In genomic region chr7:132670863-132671165, GRCm38 (mm10) we compare ENCODE assay signal across 9 mouse cellular contexts.
DNase-seq lines count a peak whose midpoint lies in the region; ATAC-seq and TF ChIP-seq lines count a peak whose summit lies in the region.
"Had no signal": no experiment of that assay in that cellular context is flagged by ENCODE, and none has a peak within 500 bp of the region (broad histone marks: within the 10 kb centered on the region; RNA-seq: fewer than 3 reads in every experiment).

No protein-coding gene starts in this region.

- WGBS in liver, embryonic 15.5 days (ENCODE audit: insufficient replicate concordance): 71% methylated on average over 3 of the region's 3 CpGs
- WGBS in heart, embryonic 15.5 days: 77% methylated on average over 3 of the region's 3 CpGs
- WGBS in forebrain, embryonic 16.5 days: 76% methylated on average over 3 of the region's 3 CpGs
- WGBS in forebrain, embryonic 13.5 days: 87% methylated on average over 3 of the region's 3 CpGs

- H3K27ac ChIP-seq in liver, embryonic 15.5 days (replicated peaks): no peak overlapping the region
- peak overlapping the region; percentile 53 for H3K27ac ChIP-seq in heart, embryonic 15.5 days
- H3K27ac ChIP-seq in testis, adult 2 months (ENCODE audit: control insufficient read depth, insufficient read depth, low read depth, low read length): peak overlapping the region; percentile 48
- no peak overlapping the region for H3K27ac ChIP-seq in forebrain, embryonic 16.5 days (ENCODE audit: low read length)
- no peak overlapping the region for H3K27ac ChIP-seq in forebrain, embryonic 13.5 days
- H3K27ac ChIP-seq: macrophage had no signal

- no peak for TF ChIP-seq CTCF in testis, adult 2 months (IDR thresholded peaks at IDR 0.05; ENCODE audit: control insufficient read depth, insufficient read depth, insufficient replicate concordance, low read depth, low read length)

- no peak overlapping the region for H3K4me2 ChIP-seq in liver, embryonic 15.5 days
- H3K4me2 ChIP-seq in heart, embryonic 15.5 days: no peak overlapping the region
- H3K4me2 ChIP-seq in forebrain, embryonic 16.5 days (ENCODE audit: low read length): no peak overlapping the region
- H3K4me2 ChIP-seq in forebrain, embryonic 13.5 days: no peak overlapping the region

- H3K9ac ChIP-seq in liver, embryonic 15.5 days: no peak overlapping the region
- H3K9ac ChIP-seq in heart, embryonic 15.5 days: no peak overlapping the region
- H3K9ac ChIP-seq in forebrain, embryonic 16.5 days (replicated peaks; ENCODE audit: low read depth, low read length): no peak overlapping the region
- no peak overlapping the region for H3K9ac ChIP-seq in forebrain, embryonic 13.5 days

- no peak overlapping the region for H3K4me3 ChIP-seq in liver, embryonic 15.5 days (replicated peaks)
- no peak overlapping the region for H3K4me3 ChIP-seq in heart, embryonic 15.5 days
- H3K4me3 ChIP-seq in testis, adult 2 months (ENCODE audit: control insufficient read depth, low read depth, low read length): no peak overlapping the region
- no peak overlapping the region for H3K4me3 ChIP-seq in forebrain, embryonic 16.5 days (replicated peaks; ENCODE audit: low read length)
- H3K4me3 ChIP-seq in forebrain, embryonic 13.5 days: no peak overlapping the region

- no peaks in the 10 kb centered on the region for H3K27me3 ChIP-seq in liver, embryonic 15.5 days
- no peaks in the 10 kb centered on the region for H3K27me3 ChIP-seq in heart, embryonic 15.5 days
- H3K27me3 ChIP-seq in testis, adult 2 months (ENCODE audit: control insufficient read depth, insufficient read depth, low read length): no peaks in the 10 kb centered on the region
- no peaks in the 10 kb centered on the region for H3K27me3 ChIP-seq in forebrain, embryonic 16.5 days (replicated peaks; ENCODE audit: control insufficient read depth, insufficient read depth, low read length)
- no peaks in the 10 kb centered on the region for H3K27me3 ChIP-seq in forebrain, embryonic 13.5 days

- H3K4me1 ChIP-seq in liver, embryonic 15.5 days (replicated peaks): peaks cover 13% of the 10 kb centered on the region; the same call in 1 of the 2 replicates
- H3K4me1 ChIP-seq in heart, embryonic 15.5 days (replicated peaks): peaks cover 23% of the 10 kb centered on the region
- peaks cover 2% of the 10 kb centered on the region; the same call in 1 of the 2 replicates for H3K4me1 ChIP-seq in testis, adult 2 months (ENCODE audit: control insufficient read depth, insufficient read depth, low read length)
- no peaks in the 10 kb centered on the region; the same call in none of the 2 replicates for H3K4me1 ChIP-seq in forebrain, embryonic 16.5 days (replicated peaks; ENCODE audit: control insufficient read depth, insufficient read depth, low read length)
- peaks cover 16% of the 10 kb centered on the region for H3K4me1 ChIP-seq in forebrain, embryonic 13.5 days

- no peak for TF ChIP-seq POLR2A in testis, adult 2 months (IDR thresholded peaks at IDR 0.05; ENCODE audit: control insufficient read depth, low read depth, low read length)

- H3K9me3 ChIP-seq in liver, embryonic 15.5 days (replicated peaks): no peaks in the 10 kb centered on the region
- H3K9me3 ChIP-seq in heart, embryonic 15.5 days (replicated peaks): no peaks in the 10 kb centered on the region
- H3K9me3 ChIP-seq in forebrain, embryonic 16.5 days (ENCODE audit: control insufficient read depth, low read length): no peaks in the 10 kb centered on the region
- H3K9me3 ChIP-seq in forebrain, embryonic 13.5 days (replicated peaks): no peaks in the 10 kb centered on the region

- H3K36me3 ChIP-seq in liver, embryonic 15.5 days (replicated peaks): no peaks in the 10 kb centered on the region
- no peaks in the 10 kb centered on the region for H3K36me3 ChIP-seq in heart, embryonic 15.5 days
- H3K36me3 ChIP-seq in testis, adult 2 months (ENCODE audit: control insufficient read depth, insufficient read depth, low read length): no peaks in the 10 kb centered on the region
- H3K36me3 ChIP-seq in forebrain, embryonic 16.5 days (ENCODE audit: control insufficient read depth, insufficient read depth): no peaks in the 10 kb centered on the region
- no peaks in the 10 kb centered on the region for H3K36me3 ChIP-seq in forebrain, embryonic 13.5 days (ENCODE audit: poor library complexity, severe bottlenecking)

- no peak for DNase-seq in liver
- DNase-seq in kidney, postnatal 25 days: peak; percentile 62 to 85

- 0 out of 2 replicates have a peak, but pooled peaks have one; percentile 5 for ATAC-seq in liver, embryonic 15.5 days (ENCODE audit: insufficient read depth)
- ATAC-seq in heart, embryonic 15.5 days (replicated peaks; ENCODE audit: insufficient number of reproducible peaks, insufficient read depth, low FRiP score, low read depth): no peak
- no peak for ATAC-seq in frontal cortex, adult (ENCODE audit: low TSS enrichment)
- ATAC-seq in forebrain, embryonic 16.5 days: no peak
- ATAC-seq in forebrain, embryonic 13.5 days: no peak

Comparison
In these comparisons a context has a peak if more than half of its experiments do, and no peak if none do; other contexts are left out.
1. H3K27ac ChIP-seq: peak in heart, embryonic 15.5 days (single experiment) and testis, adult 2 months (single experiment); none in liver, embryonic 15.5 days (single experiment), forebrain, embryonic 16.5 days (single experiment) and forebrain, embryonic 13.5 days (single experiment).